Mouse (Mus musculus) 3134 (cell line): ENCODE measurements at regions not wholly inside any gene's neighbourhood (a gene's known extent, or its start where the extent isn't known, plus 50 kb on each side); places are given as distances from the start of the nearest gene placed in this dataset.
"Not testable (repeated sequence)": the region's sequence is repeated elsewhere in the genome, so short reads cannot be mapped to it uniquely, and the experiment has no call there.

Experiments
- DNase-seq: peaks from one replicate; pipeline ENCODE4 v3.0.0-alpha.2; 2011; ENCODE audit warnings: low spot score; ENCODE audit not compliant: insufficient read length; ENCODE audit errors: extremely low read depth

- not testable (repeated sequence) for DNase-seq
Measured at GRCm38 (mm10) chr12:21680026-21680425, 262.6 kb upstream of the Ywhaq start.

DNA sequence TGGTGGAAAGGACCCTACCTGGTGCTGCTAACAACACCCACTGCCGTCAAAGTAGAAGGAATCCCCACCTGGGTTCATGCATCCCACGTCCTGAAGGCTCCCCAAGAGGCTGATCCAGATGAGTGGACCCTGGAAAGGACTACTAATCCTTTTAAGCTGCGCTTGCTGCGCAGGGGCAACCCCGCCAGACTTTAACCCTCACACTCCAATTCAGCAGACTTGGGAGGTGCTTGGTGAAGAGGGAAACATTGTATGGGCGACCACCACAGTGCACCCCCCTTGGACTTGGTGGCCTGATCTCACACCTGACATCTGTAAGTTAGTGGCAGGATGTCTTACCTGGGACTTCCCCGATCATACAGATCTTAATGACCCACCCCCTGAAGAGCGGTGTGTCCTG lies 231.9 kb upstream of the Ywhaq start:
- not testable (repeated sequence) for DNase-seq

DNA sequence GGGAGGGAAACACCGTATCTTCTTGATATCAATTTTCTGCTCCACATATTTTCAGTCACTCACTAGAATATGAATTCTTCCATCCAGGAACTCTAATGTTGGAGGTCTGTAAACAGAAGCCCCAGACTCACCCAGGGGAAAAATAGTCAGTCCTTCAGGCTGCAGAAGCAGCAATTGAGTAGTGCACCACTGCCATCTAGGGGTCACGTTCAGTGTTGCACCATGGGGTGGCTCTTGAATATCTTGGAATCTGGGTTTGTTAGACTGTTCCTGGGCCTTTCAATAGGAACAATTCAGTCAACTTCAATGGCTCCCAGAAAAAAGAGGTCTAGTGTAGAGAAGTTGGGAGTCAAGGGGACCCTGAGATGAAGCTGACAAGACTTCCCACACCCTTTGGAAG lies 196.3 kb upstream of the Ywhaq start:
- not testable (repeated sequence) for DNase-seq

DNA sequence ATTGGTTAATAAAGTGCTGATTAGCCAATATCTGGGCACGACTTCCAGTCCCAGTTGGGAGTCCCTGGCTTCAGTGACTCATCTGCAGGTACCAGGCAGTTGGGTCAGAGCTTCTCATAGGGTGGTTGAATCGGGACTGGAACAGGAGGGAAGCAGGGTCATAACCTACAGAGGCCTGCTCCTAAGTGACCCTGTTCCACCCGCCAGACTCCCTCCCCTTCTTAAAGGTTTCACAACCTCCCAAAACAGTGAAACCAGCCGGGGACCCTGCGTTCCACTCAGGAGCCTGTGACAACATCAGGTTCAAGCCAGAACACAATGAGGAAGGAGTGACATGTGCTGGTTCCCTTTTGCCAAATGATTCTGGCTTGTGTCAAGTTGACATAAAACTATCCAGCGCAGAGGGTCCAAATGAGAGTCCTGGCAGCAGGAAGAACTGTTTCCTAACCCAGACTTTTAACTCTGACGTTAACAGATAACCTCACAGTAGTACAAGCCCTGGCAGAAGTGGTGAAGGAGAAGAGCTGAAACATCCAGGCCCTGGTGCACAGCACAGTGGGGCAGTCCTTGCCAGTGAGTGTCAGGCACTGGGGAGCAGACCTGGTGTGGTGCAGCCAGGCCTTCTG lies 151.1 kb upstream of the Ywhaq start:
- no peak for DNase-seq

- not testable (repeated sequence) for DNase-seq
Measured at GRCm38 (mm10) chr12:21543962-21544361, 126.5 kb upstream of the Ywhaq start.

GRCm38 (mm10) chr12:21543153-21543894 lies 125.9 kb upstream of the Ywhaq start:
- DNase-seq, result peak; percentile 84

DNA sequence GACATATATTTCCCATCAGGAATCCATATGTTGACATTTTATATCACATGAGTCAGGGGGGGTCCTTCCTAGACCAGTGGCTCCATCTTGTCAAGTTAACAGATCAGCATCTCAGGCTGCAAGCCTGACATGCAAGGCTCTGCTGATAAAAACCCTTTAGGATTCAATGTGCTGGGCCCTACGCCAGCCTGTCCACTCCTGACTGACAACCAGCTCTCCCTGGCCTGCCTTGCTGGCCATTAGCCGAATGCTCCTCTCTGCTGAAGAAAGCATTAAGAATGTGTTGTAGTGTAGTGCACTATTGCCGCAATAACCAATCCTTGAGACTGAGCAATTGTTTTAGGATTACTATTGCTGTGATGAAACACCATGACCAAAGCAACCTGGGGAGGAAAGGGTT lies 114.3 kb upstream of the Ywhaq start:
- no peak for DNase-seq

GRCm38 (mm10) chr12:21529367-21529766 lies 111.9 kb upstream of the Ywhaq start:
- DNase-seq, result not testable (repeated sequence)

GRCm38 (mm10) chr12:21527336-21527735 lies 109.9 kb upstream of the Ywhaq start:
- not testable (repeated sequence) for DNase-seq

DNA sequence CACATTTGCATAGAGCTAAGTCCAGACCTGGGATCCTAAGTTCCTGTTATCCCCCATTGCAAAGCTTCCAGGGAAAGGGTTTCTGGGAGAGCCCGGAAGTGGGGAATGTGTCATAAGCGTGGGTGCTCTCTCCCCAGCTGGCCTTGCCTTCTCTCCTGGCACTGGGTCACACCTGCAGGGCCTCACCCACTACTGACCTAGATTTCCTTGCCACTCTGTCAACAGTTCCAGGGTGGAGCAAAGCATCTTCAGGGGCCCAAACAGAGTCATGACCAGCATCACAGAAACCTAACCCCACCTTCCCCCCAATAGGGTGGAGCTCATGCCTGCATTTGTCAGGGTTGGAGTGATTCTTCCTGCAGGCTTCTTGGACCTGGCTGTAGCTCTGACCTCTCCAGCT lies 109.5 kb upstream of the Ywhaq start:
- DNase-seq, result not testable (repeated sequence)

DNA sequence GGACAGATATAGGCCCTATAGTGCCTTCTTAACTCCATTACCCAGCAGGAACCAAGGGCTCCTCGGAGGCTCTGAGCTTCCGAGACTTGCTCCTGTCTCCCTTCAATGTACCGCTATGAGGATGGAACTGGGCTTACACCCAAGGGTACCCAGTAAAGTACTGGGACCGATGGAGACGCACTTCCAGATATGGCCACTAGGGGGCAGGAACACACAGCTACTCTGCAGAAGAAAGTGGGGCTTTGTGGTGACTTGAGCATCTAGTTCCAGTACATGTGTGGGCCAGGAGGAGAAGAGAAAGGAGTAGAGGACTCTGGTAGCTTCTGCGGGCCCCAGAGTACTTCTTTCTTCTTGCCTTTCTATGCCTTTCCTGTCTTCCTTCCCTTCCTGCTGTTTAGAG lies 108.1 kb upstream of the Ywhaq start:
- DNase-seq, result not testable (repeated sequence)

GRCm38 (mm10) chr12:21522621-21523020 lies 105.2 kb upstream of the Ywhaq start:
- DNase-seq, result no peak

DNA sequence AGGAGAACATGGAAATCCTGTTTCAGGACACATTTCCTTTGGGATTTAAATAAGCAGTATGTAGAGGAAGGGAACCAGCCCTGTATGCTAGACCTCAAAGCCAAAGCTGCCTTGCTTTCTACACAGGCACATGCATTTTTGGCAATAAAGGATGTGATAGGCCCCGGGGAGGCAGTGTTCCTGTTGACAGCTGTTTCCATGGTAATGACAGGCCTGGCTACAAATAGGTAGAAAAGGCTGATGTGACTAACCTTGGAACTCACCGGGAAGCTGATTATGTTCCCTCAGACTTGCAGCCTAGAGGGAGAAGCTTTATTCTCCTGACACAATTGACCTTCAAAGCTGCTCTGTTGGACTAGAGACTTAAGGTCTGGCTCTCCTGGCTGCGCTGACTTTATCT lies 101.6 kb upstream of the Ywhaq start:
- no peak for DNase-seq

- DNase-seq, result no peak
Measured at GRCm38 (mm10) chr12:21512736-21513135, 95.3 kb upstream of the Ywhaq start.

- no peak for DNase-seq
Measured at GRCm38 (mm10) chr12:21511043-21511665, 93.7 kb upstream of the Ywhaq start.

GRCm38 (mm10) chr12:21507080-21507479 lies 89.6 kb upstream of the Ywhaq start:
- DNase-seq, result no peak

DNA sequence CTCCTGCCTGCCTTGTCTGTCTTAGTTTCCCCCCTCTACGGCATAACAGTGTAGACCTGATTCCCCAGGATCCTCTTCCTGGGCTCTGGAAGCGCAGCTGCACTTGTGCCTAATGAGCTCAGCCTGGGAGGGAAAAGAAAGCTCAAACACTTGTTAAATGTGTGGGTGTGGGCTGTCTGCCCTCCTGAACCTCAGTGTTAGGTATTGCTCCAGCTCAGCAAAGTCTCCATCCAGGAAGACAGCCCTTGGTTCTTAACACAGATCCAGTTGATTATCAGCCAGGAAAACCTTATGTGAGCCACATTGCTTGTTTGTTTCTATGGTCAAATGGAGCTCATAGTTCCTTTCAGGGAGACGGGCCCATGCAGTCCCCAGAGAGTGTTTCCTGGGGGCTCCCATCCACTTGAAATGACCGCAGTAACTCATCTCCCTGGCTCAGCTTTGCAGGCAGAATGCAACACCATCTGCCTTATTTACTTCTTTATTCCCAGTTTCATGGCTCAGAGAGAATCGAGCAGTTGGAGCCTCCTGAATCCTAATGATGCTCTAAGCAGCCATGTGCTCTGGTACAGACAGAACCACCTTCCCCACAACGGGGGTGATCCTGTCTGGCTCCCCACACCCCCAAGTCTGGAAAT lies 88.4 kb upstream of the Ywhaq start:
- no peak for DNase-seq

GRCm38 (mm10) chr12:21503250-21503649 lies 85.8 kb upstream of the Ywhaq start:
- no peak for DNase-seq

- DNase-seq, result no peak
Measured at GRCm38 (mm10) chr12:21496974-21497373, 79.5 kb upstream of the Ywhaq start.

DNA sequence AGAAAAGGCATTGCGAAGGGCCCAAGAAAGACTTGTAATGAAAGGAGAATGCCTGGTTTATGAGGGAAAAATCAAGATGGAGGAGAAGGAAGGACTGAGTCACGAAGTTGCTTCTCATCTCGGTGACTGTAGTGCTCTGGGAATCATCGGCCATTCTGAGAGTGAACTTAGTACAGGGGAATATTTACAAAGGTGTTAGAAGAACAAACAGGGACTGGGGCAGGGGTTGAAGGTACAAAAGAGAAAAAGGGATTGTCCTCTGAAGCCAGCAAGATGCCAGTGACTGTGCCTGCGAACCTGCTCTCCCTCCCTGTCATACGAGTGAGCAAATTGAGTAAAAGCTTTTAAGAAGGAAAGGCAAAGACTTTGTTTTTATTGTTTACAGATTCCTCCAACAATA lies 78.1 kb upstream of the Ywhaq start:
- no peak for DNase-seq

DNA sequence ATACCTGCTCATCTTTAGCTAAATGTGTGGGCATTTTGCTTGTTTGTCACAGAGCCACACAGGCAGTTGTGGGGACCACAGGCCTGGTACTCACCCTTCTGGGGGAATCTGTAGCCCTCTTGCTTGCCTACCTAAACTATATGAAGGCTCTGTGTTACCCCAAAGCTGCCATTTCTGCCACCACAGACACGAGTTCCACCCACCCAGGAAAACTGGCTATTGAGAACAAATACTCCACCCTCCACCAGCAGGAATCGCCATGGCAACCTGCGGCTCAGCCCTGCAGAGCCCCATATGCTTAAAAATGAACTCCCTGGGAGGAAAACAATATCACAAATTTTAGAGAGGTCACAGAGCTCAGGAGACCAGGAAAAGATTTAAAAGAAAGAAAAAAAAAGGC lies 76.0 kb upstream of the Ywhaq start:
- DNase-seq, result no peak
